Mouse (Mus musculus): ENCODE data around the gene 4933424G06Rik. TPM values are rescaled to one million over a fixed set of nuclear protein-coding genes. Genes with fewer than 3 reads are reported as not detected.

4933424G06Rik gene
- total and polyA plus RNA-seq, 2 experiments: not detected

- no peak for DNase-seq (ENCODE audit: extremely low read depth, low read depth, low spot score)
- H3K79me2 ChIP-seq (ENCODE audit: control insufficient read depth, insufficient read depth, low read length): no peaks in the 10 kb centered on the region
- no peak overlapping the region for H3K9ac ChIP-seq (ENCODE audit: low read depth, low read length)
- 83% methylated on average over 3 of the region's 3 CpGs for WGBS
- TF ChIP-seq CTCF (IDR thresholded peaks at IDR 0.05; ENCODE audit: low read depth, low read length): no peak
- no peak for TF ChIP-seq POLR2A (IDR thresholded peaks at IDR 0.05; ENCODE audit: extremely low read depth, insufficient read depth, low read length)
- H3K4me3 ChIP-seq (ENCODE audit: insufficient read depth, low read depth, low read length): no peak overlapping the region
- no peak overlapping the region for H3K27ac ChIP-seq (replicated peaks; ENCODE audit: insufficient read depth, low read depth, low read length)
- no peaks in the 10 kb centered on the region for H3K27me3 ChIP-seq (ENCODE audit: control insufficient read depth, insufficient read depth, low read length)
- peaks cover 37% of the 10 kb centered on the region; the same call in 1 of the 2 replicates for H3K36me3 ChIP-seq (ENCODE audit: control insufficient read depth, insufficient read depth, low read length)
- H3K4me1 ChIP-seq (ENCODE audit: control insufficient read depth, insufficient read depth, low read length): no peaks in the 10 kb centered on the region
These were observed 90.5 kb downstream of the 4933424G06Rik start for GRCm38 (mm10) chr1:36800379-36801011.

- peaks cover 29% of the 10 kb centered on the region; the same call in 1 of the 2 replicates for H3K36me3 ChIP-seq (ENCODE audit: control insufficient read depth, insufficient read depth, low read length)
- no peak for TF ChIP-seq CTCF (IDR thresholded peaks at IDR 0.05; ENCODE audit: low read depth, low read length)
- no peak for TF ChIP-seq POLR2A (IDR thresholded peaks at IDR 0.05; ENCODE audit: extremely low read depth, insufficient read depth, low read length)
- no peak for DNase-seq (ENCODE audit: extremely low read depth, low read depth, low spot score)
- WGBS: 90% methylated on average over 9 of the region's 9 CpGs
- H3K79me2 ChIP-seq (ENCODE audit: control insufficient read depth, insufficient read depth, low read length): no peaks in the 10 kb centered on the region
- H3K4me3 ChIP-seq (ENCODE audit: insufficient read depth, low read depth, low read length): no peak overlapping the region
- no peaks in the 10 kb centered on the region for H3K27me3 ChIP-seq (ENCODE audit: control insufficient read depth, insufficient read depth, low read length)
- no peaks in the 10 kb centered on the region for H3K4me1 ChIP-seq (ENCODE audit: control insufficient read depth, insufficient read depth, low read length)
- no peak overlapping the region for H3K27ac ChIP-seq (replicated peaks; ENCODE audit: insufficient read depth, low read depth, low read length)
- no peak overlapping the region for H3K9ac ChIP-seq (ENCODE audit: low read depth, low read length)
These were observed 94.3 kb downstream of the 4933424G06Rik start for GRCm38 (mm10) chr1:36804259-36804658.

DNA sequence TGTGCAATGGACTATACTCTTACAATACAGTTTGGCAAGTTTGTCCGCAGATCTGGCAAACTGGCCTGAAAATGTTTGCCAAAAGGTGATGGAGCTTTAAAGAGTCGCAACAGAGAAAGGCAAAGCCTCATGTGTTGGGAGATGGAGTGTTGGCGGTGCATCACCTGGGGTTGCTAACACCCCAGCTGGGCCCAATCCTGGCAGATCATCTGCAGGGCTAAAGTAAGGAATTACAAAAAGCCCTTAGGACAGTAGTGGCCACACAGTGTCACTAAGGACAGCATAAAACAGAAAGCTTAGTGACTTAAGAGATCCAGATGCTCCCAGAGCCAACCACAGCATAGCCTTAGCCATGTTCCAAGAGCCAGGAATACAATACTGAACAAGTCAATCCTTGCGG, 94.9 kb downstream of the 4933424G06Rik start:
- no peak overlapping the region for H3K9ac ChIP-seq (ENCODE audit: low read depth, low read length)
- no peak overlapping the region for H3K4me3 ChIP-seq (ENCODE audit: insufficient read depth, low read depth, low read length)
- DNase-seq (ENCODE audit: extremely low read depth, low read depth, low spot score): no peak
- H3K27ac ChIP-seq (replicated peaks; ENCODE audit: insufficient read depth, low read depth, low read length): no peak overlapping the region
- H3K27me3 ChIP-seq (ENCODE audit: control insufficient read depth, insufficient read depth, low read length): no peaks in the 10 kb centered on the region
- H3K79me2 ChIP-seq (ENCODE audit: control insufficient read depth, insufficient read depth, low read length): no peaks in the 10 kb centered on the region
- H3K4me1 ChIP-seq (ENCODE audit: control insufficient read depth, insufficient read depth, low read length): no peaks in the 10 kb centered on the region
- whole genome bisulfite sequencing: 71% methylated on average over 4 of the region's 4 CpGs
- peaks cover 32% of the 10 kb centered on the region; the same call in 1 of the 2 replicates for H3K36me3 ChIP-seq (ENCODE audit: control insufficient read depth, insufficient read depth, low read length)
- TF ChIP-seq POLR2A (IDR thresholded peaks at IDR 0.05; ENCODE audit: extremely low read depth, insufficient read depth, low read length) (no peak), CTCF (IDR thresholded peaks at IDR 0.05; ENCODE audit: low read depth, low read length) (no peak)

- Histone ChIP-seq H3K79me2 (ENCODE audit: control insufficient read depth, insufficient read depth, low read length) (no peaks in the 10 kb centered on the region), H3K27ac (replicated peaks; ENCODE audit: insufficient read depth, low read depth, low read length) (no peak overlapping the region), H3K27me3 (ENCODE audit: control insufficient read depth, insufficient read depth, low read length) (no peaks in the 10 kb centered on the region), H3K4me3 (ENCODE audit: insufficient read depth, low read depth, low read length) (no peak overlapping the region), H3K4me1 (ENCODE audit: control insufficient read depth, insufficient read depth, low read length) (no peaks in the 10 kb centered on the region), H3K36me3 (ENCODE audit: control insufficient read depth, insufficient read depth, low read length) (peaks cover 35% of the 10 kb centered on the region; the same call in 1 of the 2 replicates), H3K9ac (ENCODE audit: low read depth, low read length) (no peak overlapping the region)
- no peak for DNase-seq (ENCODE audit: extremely low read depth, low read depth, low spot score)
- TF ChIP-seq CTCF (IDR thresholded peaks at IDR 0.05; ENCODE audit: low read depth, low read length) (no peak), POLR2A (IDR thresholded peaks at IDR 0.05; ENCODE audit: extremely low read depth, insufficient read depth, low read length) (no peak)
- 96% methylated on average over 7 of the region's 7 CpGs for WGBS
These were observed 96.4 kb downstream of the 4933424G06Rik start for GRCm38 (mm10) chr1:36806181-36806905.

- no peaks in the 10 kb centered on the region for H3K79me2 ChIP-seq (ENCODE audit: control insufficient read depth, insufficient read depth, low read length)
- H3K36me3 ChIP-seq (ENCODE audit: control insufficient read depth, insufficient read depth, low read length): peaks cover 41% of the 10 kb centered on the region; the same call in 1 of the 2 replicates
- no peaks in the 10 kb centered on the region for H3K4me1 ChIP-seq (ENCODE audit: control insufficient read depth, insufficient read depth, low read length)
- TF ChIP-seq CTCF (IDR thresholded peaks at IDR 0.05; ENCODE audit: low read depth, low read length) (no peak), POLR2A (IDR thresholded peaks at IDR 0.05; ENCODE audit: extremely low read depth, insufficient read depth, low read length) (no peak)
- WGBS: 81% methylated on average over 1 of the region's 1 CpGs
- no peaks in the 10 kb centered on the region for H3K27me3 ChIP-seq (ENCODE audit: control insufficient read depth, insufficient read depth, low read length)
- H3K27ac ChIP-seq (replicated peaks; ENCODE audit: insufficient read depth, low read depth, low read length): no peak overlapping the region
- no peak for DNase-seq (ENCODE audit: extremely low read depth, low read depth, low spot score)
- no peak overlapping the region for H3K9ac ChIP-seq (ENCODE audit: low read depth, low read length)
- H3K4me3 ChIP-seq (ENCODE audit: insufficient read depth, low read depth, low read length): no peak overlapping the region
These were observed 97.1 kb downstream of the 4933424G06Rik start for GRCm38 (mm10) chr1:36807086-36807485.

Other genes with a start within 250 kb of the 4933424G06Rik start
- gene Cnnm4, start 238.5 kb upstream of the 4933424G06Rik start, total RNA-seq (2014; rRNA removed): 2.3 and 3.9 TPM in 2 replicates
- gene Cnnm4, start 238.5 kb upstream of the 4933424G06Rik start, polyA plus RNA-seq (2012; rRNA removed): 2.4 and 2.7 TPM in 2 replicates
- 4.4 and 6.8 TPM in 2 replicates for gene Cnnm3, start 198.3 kb upstream of the 4933424G06Rik start, total RNA-seq (2014; rRNA removed)
- gene Cnnm3, start 198.3 kb upstream of the 4933424G06Rik start, polyA plus RNA-seq (2012; rRNA removed): 11.3 and 14.1 TPM in 2 replicates
- gene Ankrd23, start 173.3 kb upstream of the 4933424G06Rik start, total RNA-seq (2014; rRNA removed): 1.8 and 2.0 TPM in 2 replicates
- gene Ankrd23, start 173.3 kb upstream of the 4933424G06Rik start, polyA plus RNA-seq (2012; rRNA removed): 3.5 and 5.1 TPM in 2 replicates
- gene Gm42417, start 170.7 kb upstream of the 4933424G06Rik start, total RNA-seq (2014; rRNA removed): not detected in 2 replicates
- not detected in 2 replicates for gene Gm42417, start 170.7 kb upstream of the 4933424G06Rik start, polyA plus RNA-seq (2012; rRNA removed)
- 2.6 and 4.9 TPM in 2 replicates for gene Ankrd39, start 162.7 kb upstream of the 4933424G06Rik start, total RNA-seq (2014; rRNA removed)
- gene Ankrd39, start 162.7 kb upstream of the 4933424G06Rik start, polyA plus RNA-seq (2012; rRNA removed): 7.7 and 9.4 TPM in 2 replicates
- gene Sema4c, start 151.8 kb upstream of the 4933424G06Rik start, total RNA-seq (2014; rRNA removed): 1.5 and 2.2 TPM in 2 replicates
- 1.4 and 2.4 TPM in 2 replicates for gene Sema4c, start 151.8 kb upstream of the 4933424G06Rik start, polyA plus RNA-seq (2012; rRNA removed)
- gene Fam178b, start 27.0 kb upstream of the 4933424G06Rik start, total RNA-seq (2014; rRNA removed): 0.18 TPM in 1 of 2 replicates, not detected in the other
- 0.11 TPM in 1 of 2 replicates, not detected in the other for gene Fam178b, start 27.0 kb upstream of the 4933424G06Rik start, polyA plus RNA-seq (2012; rRNA removed)
- gene Cox5b, start 18.7 kb upstream of the 4933424G06Rik start, total RNA-seq (2014; rRNA removed): 445 and 458 TPM in 2 replicates
- gene Cox5b, start 18.7 kb upstream of the 4933424G06Rik start, polyA plus RNA-seq (2012; rRNA removed): 756 and 791 TPM in 2 replicates
- gene Actr1b, start 4.3 kb downstream of the 4933424G06Rik start, total RNA-seq (2014; rRNA removed): 34.9 and 38.5 TPM in 2 replicates
- 62.6 and 71.3 TPM in 2 replicates for gene Actr1b, start 4.3 kb downstream of the 4933424G06Rik start, polyA plus RNA-seq (2012; rRNA removed)
- 14.8 and 15.2 TPM in 2 replicates for gene Zap70, start 51.6 kb downstream of the 4933424G06Rik start, total RNA-seq (2014; rRNA removed)
- 18.1 and 24.4 TPM in 2 replicates for gene Zap70, start 51.6 kb downstream of the 4933424G06Rik start, polyA plus RNA-seq (2012; rRNA removed)
- 10.2 and 12.2 TPM in 2 replicates for gene Tmem131, start 233.5 kb downstream of the 4933424G06Rik start, total RNA-seq (2014; rRNA removed)
- 6.1 and 6.3 TPM in 2 replicates for gene Tmem131, start 233.5 kb downstream of the 4933424G06Rik start, polyA plus RNA-seq (2012; rRNA removed)